Mouse (Mus musculus): Measurements from ENCODE around the gene Zfp692. TPM values are rescaled to one million over a fixed set of nuclear protein-coding genes. Genes with fewer than 3 reads are reported as not detected.

Zfp692 gene
- polyA plus RNA-seq, 1 experiment = 49.7 TPM

- TF ChIP-seq CTCF (IDR thresholded peaks at IDR 0.05; ENCODE audit: borderline replicate concordance, control insufficient read depth, extremely low read depth, insufficient read depth, low read length, poor library complexity) = no peak
- TF ChIP-seq POLR2A (IDR thresholded peaks at IDR 0.05; ENCODE audit: control insufficient read depth, extremely low read depth, insufficient read depth, low read length, poor library complexity) = no peak
These were observed 16.1 kb upstream of the Zfp692 start for GRCm38 (mm10) chr11:58290812-58291211.

GRCm38 (mm10) chr11:58292791-58293190, 14.1 kb upstream of the Zfp692 start:
- 70% methylated on average over 4 of the region's 4 CpGs for WGBS
- Histone ChIP-seq H3K36me3 (ENCODE audit: control insufficient read depth, insufficient read depth, low read length) (no peaks in the 10 kb centered on the region), H3K4me3 (ENCODE audit: control insufficient read depth, insufficient read depth, low read length) (no peak overlapping the region), H3K27ac (ENCODE audit: control insufficient read depth, insufficient read depth, low read length) (no peak overlapping the region), H3K27me3 (ENCODE audit: control insufficient read depth, insufficient read depth, low read length) (no peaks in the 10 kb centered on the region; the same call in 1 of the 2 replicates), H3K4me1 (replicated peaks; ENCODE audit: control insufficient read depth, insufficient read depth, low read length) (peaks cover 10% of the 10 kb centered on the region; the same call in 1 of the 2 replicates)
- DNase-seq = no peak
- no peak for TF ChIP-seq POLR2A (IDR thresholded peaks at IDR 0.05; ENCODE audit: control insufficient read depth, extremely low read depth, insufficient read depth, low read length, poor library complexity)
- no peak for TF ChIP-seq CTCF (IDR thresholded peaks at IDR 0.05; ENCODE audit: borderline replicate concordance, control insufficient read depth, extremely low read depth, insufficient read depth, low read length, poor library complexity)

More at GRCm38 (mm10) chr11:58290812-58291211, 16.1 kb upstream of the Zfp692 start:
- 92% methylated on average over 4 of the region's 4 CpGs for WGBS
- H3K27me3 ChIP-seq (ENCODE audit: control insufficient read depth, insufficient read depth, low read length) = no peaks in the 10 kb centered on the region; the same call in 1 of the 2 replicates
- H3K4me3 ChIP-seq (ENCODE audit: control insufficient read depth, insufficient read depth, low read length) = no peak overlapping the region
- no peaks in the 10 kb centered on the region for H3K36me3 ChIP-seq (ENCODE audit: control insufficient read depth, insufficient read depth, low read length)
- no peak for DNase-seq
- peaks cover 10% of the 10 kb centered on the region; the same call in 1 of the 2 replicates for H3K4me1 ChIP-seq (replicated peaks; ENCODE audit: control insufficient read depth, insufficient read depth, low read length)
- H3K27ac ChIP-seq (ENCODE audit: control insufficient read depth, insufficient read depth, low read length) = no peak overlapping the region

GRCm38 (mm10) chr11:58297396-58297795, 9.5 kb upstream of the Zfp692 start:
- TF ChIP-seq CTCF (IDR thresholded peaks at IDR 0.05; ENCODE audit: borderline replicate concordance, control insufficient read depth, extremely low read depth, insufficient read depth, low read length, poor library complexity) = no peak
- TF ChIP-seq POLR2A (IDR thresholded peaks at IDR 0.05; ENCODE audit: control insufficient read depth, extremely low read depth, insufficient read depth, low read length, poor library complexity) = no peak
- H3K4me1 ChIP-seq (replicated peaks; ENCODE audit: control insufficient read depth, insufficient read depth, low read length) = peaks cover 4% of the 10 kb centered on the region
- no peak overlapping the region for H3K27ac ChIP-seq (ENCODE audit: control insufficient read depth, insufficient read depth, low read length)
- DNase-seq = no peak
- 91% methylated on average over 6 of the region's 6 CpGs for WGBS
- no peak overlapping the region for H3K4me3 ChIP-seq (ENCODE audit: control insufficient read depth, insufficient read depth, low read length)
- no peaks in the 10 kb centered on the region for H3K27me3 ChIP-seq (ENCODE audit: control insufficient read depth, insufficient read depth, low read length)
- no peaks in the 10 kb centered on the region for H3K36me3 ChIP-seq (ENCODE audit: control insufficient read depth, insufficient read depth, low read length)

GRCm38 (mm10) chr11:58301057-58301456, 5.8 kb upstream of the Zfp692 start:
- no peak for TF ChIP-seq POLR2A (IDR thresholded peaks at IDR 0.05; ENCODE audit: control insufficient read depth, extremely low read depth, insufficient read depth, low read length, poor library complexity)
- no peak for TF ChIP-seq CTCF (IDR thresholded peaks at IDR 0.05; ENCODE audit: borderline replicate concordance, control insufficient read depth, extremely low read depth, insufficient read depth, low read length, poor library complexity)

GRCm38 (mm10) chr11:58301837-58302754, 4.8 kb upstream of the Zfp692 start:
- TF ChIP-seq CTCF (IDR thresholded peaks at IDR 0.05; ENCODE audit: borderline replicate concordance, control insufficient read depth, extremely low read depth, insufficient read depth, low read length, poor library complexity) (peak; percentile 82), POLR2A (IDR thresholded peaks at IDR 0.05; ENCODE audit: control insufficient read depth, extremely low read depth, insufficient read depth, low read length, poor library complexity) (0 out of 2 replicates have a peak, but pooled peaks have one; percentile 7)
- peak overlapping the region; percentile 78 for H3K27ac ChIP-seq (ENCODE audit: control insufficient read depth, insufficient read depth, low read length)
- peaks cover 10% of the 10 kb centered on the region for H3K4me1 ChIP-seq (replicated peaks; ENCODE audit: control insufficient read depth, insufficient read depth, low read length)
- H3K27me3 ChIP-seq (ENCODE audit: control insufficient read depth, insufficient read depth, low read length) = no peaks in the 10 kb centered on the region
- WGBS = under 1% methylated on average over 36 of the region's 36 CpGs
- DNase-seq = peak; percentile 93
- H3K4me3 ChIP-seq (ENCODE audit: control insufficient read depth, insufficient read depth, low read length) = peak overlapping the region; percentile 87
- H3K36me3 ChIP-seq (ENCODE audit: control insufficient read depth, insufficient read depth, low read length) = no peaks in the 10 kb centered on the region

More at GRCm38 (mm10) chr11:58301057-58301456, 5.8 kb upstream of the Zfp692 start:
- H3K36me3 ChIP-seq (ENCODE audit: control insufficient read depth, insufficient read depth, low read length) = no peaks in the 10 kb centered on the region
- H3K27ac ChIP-seq (ENCODE audit: control insufficient read depth, insufficient read depth, low read length) = no peak overlapping the region
- peak; percentile 60 for DNase-seq
- no peak overlapping the region for H3K4me3 ChIP-seq (ENCODE audit: control insufficient read depth, insufficient read depth, low read length)
- no peaks in the 10 kb centered on the region for H3K27me3 ChIP-seq (ENCODE audit: control insufficient read depth, insufficient read depth, low read length)
- 24% methylated on average over 13 of the region's 13 CpGs for whole genome bisulfite sequencing
- H3K4me1 ChIP-seq (replicated peaks; ENCODE audit: control insufficient read depth, insufficient read depth, low read length) = peaks cover 7% of the 10 kb centered on the region

GRCm38 (mm10) chr11:58302774-58303445, 4.0 kb upstream of the Zfp692 start:
- WGBS = 2% methylated on average over 26 of the region's 26 CpGs
- no peak for DNase-seq
- H3K27ac ChIP-seq (ENCODE audit: control insufficient read depth, insufficient read depth, low read length) = peak overlapping the region; percentile 78
- no peaks in the 10 kb centered on the region for H3K36me3 ChIP-seq (ENCODE audit: control insufficient read depth, insufficient read depth, low read length)
- H3K4me3 ChIP-seq (ENCODE audit: control insufficient read depth, insufficient read depth, low read length) = peak overlapping the region; percentile 87
- TF ChIP-seq POLR2A (IDR thresholded peaks at IDR 0.05; ENCODE audit: control insufficient read depth, extremely low read depth, insufficient read depth, low read length, poor library complexity) (no peak), CTCF (IDR thresholded peaks at IDR 0.05; ENCODE audit: borderline replicate concordance, control insufficient read depth, extremely low read depth, insufficient read depth, low read length, poor library complexity) (no peak)
- peaks cover 18% of the 10 kb centered on the region for H3K4me1 ChIP-seq (replicated peaks; ENCODE audit: control insufficient read depth, insufficient read depth, low read length)
- no peaks in the 10 kb centered on the region for H3K27me3 ChIP-seq (ENCODE audit: control insufficient read depth, insufficient read depth, low read length)
